Mouse (Mus musculus) kidney, postnatal 0 days (tissue): ENCODE data around the gene Tjp3. TPM values are rescaled to one million over a fixed set of nuclear protein-coding genes. Genes with fewer than 3 reads are reported as not detected.
A peak's percentile ranks its signal among the peaks of the same experiment; 100 is the strongest.

Source experiments
- ATAC-seq: fragments of 200-750 bp; cut with Nextera tagmentation; replicated peaks from 2 replicates; pipeline ENCODE4 v1.8.0; 2017; ENCODE audit warnings: low read depth, moderate number of reproducible peaks, moderate TSS enrichment, moderate library complexity; ENCODE audit not compliant: low FRiP score
- DNase-seq: peaks from one replicate; pipeline ENCODE4 v3.0.0-alpha.2; 2016; ENCODE audit warnings: low spot score
- H3K27ac ChIP-seq: fragments of 300-500 bp; sonication (generic); 2 replicates; pipeline ENCODE4 v1.5.1; 2014; ENCODE audit warnings: mild to moderate bottlenecking
- H3K27me3 ChIP-seq: fragments of 300-500 bp; sonication (generic); 2 replicates; pipeline ENCODE4 v1.6.1; 2014; ENCODE audit warnings: low read length, mixed read lengths; ENCODE audit not compliant: insufficient read depth
- H3K36me3 ChIP-seq: fragments of 300-500 bp; sonication (generic); 2 replicates; pipeline ENCODE4 v1.6.1; 2014; ENCODE audit warnings: low read length, mixed read lengths; ENCODE audit not compliant: insufficient read depth
- H3K4me1 ChIP-seq: fragments of 300-500 bp; sonication (generic); replicated peaks from 2 replicates; pipeline ENCODE4 v1.6.1; 2014; ENCODE audit warnings: antibody characterized with exemption, low read length, mixed read lengths; ENCODE audit not compliant: insufficient read depth
- H3K4me2 ChIP-seq: fragments of 300-500 bp; sonication (generic); 2 replicates; pipeline ENCODE4 v1.6.1; 2014; ENCODE audit warnings: mild to moderate bottlenecking, low read length, moderate library complexity, mixed read lengths
- H3K4me3 ChIP-seq: fragments of 300-500 bp; sonication (generic); replicated peaks from 2 replicates; pipeline ENCODE4 v1.5.1; 2014; ENCODE audit warnings: low read depth, low read length
- H3K9ac ChIP-seq: fragments of 300-500 bp; sonication (generic); 2 replicates; pipeline ENCODE4 v1.6.1; 2014; ENCODE audit warnings: low read depth, low read length
- H3K9me3 ChIP-seq: fragments of 300-500 bp; sonication (generic); replicated peaks from 2 replicates; pipeline ENCODE4 v1.6.1; 2016; ENCODE audit warnings: low read length, inconsistent platforms, mixed read lengths
- CTCF ChIP-seq: IDR thresholded peaks from 2 replicates; pipeline ENCODE4 v1.5.1; 2016; ENCODE audit warnings: antibody characterized with exemption, low read depth, mild to moderate bottlenecking, moderate library complexity
- WGBS: fragments of 180-500 bp; shearing (Covaris S2); extraction: QIAGEN DNeasy Blood & Tissue Kit; methylation state at CpG from one replicate; pipeline ENCODE4 v1.1.7; 2014; 5-methylcytosine and 5-hydroxymethylcytosine counted together
- polyA plus RNA-seq: library from polyadenylated mRNA; unstranded; fragments of >200 nt; fragmentation: Nextera tagmentation; extraction: Ambion mirVana; gene quantifications from 2 replicates; pipeline ENCODE4 v1.2.1, GENCODE M21; 2015

The Tjp3 gene
- polyA plus RNA-seq, 1 experiment from 2014 or later, result 19.0 TPM

DNA sequence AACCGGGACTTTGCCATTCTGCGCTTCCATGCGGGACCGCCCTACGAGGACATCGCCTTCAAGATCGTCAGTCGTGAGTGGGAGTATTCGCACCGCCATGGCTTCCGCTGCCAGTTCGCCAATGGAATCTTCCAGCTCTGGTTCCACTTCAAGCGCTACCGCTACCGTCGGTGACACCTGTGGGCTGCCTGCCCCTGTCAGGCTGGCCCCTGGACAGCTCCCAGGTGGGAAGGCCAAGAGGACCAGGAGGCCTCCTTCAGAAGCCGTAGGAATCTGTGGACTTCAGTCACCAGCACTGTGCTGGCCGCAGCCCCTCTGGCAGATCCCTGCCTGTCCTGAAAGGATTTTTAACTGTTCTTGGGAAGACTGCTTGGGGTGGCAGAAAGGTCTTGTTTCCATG, 34.4 kb upstream of the Tjp3 start:
- Histone ChIP-seq H3K9me3 (no peaks in the 10 kb centered on the region), H3K4me2 (no peak overlapping the region), H3K36me3 (peaks cover 45% of the 10 kb centered on the region), H3K27ac (0 out of 2 replicates have a peak overlapping the region, but pooled peaks have one; percentile 70), H3K4me3 (no peak overlapping the region), H3K9ac (no peak overlapping the region), H3K4me1 (peaks cover 15% of the 10 kb centered on the region), H3K27me3 (no peaks in the 10 kb centered on the region)
- 84% methylated on average over 18 of the region's 18 CpGs for WGBS
- no peak for ATAC-seq
- DNase-seq, result no peak
- TF ChIP-seq CTCF, result no peak

GRCm38 (mm10) chr10:81325176-81325575, 33.8 kb upstream of the Tjp3 start:
- WGBS, result 84% methylated on average over 21 of the region's 21 CpGs
- no peak overlapping the region for H3K9ac ChIP-seq
- H3K9me3 ChIP-seq, result no peaks in the 10 kb centered on the region
- DNase-seq (no peak), ATAC-seq (no peak)
- peaks cover 45% of the 10 kb centered on the region for H3K36me3 ChIP-seq
- no peak overlapping the region for H3K4me2 ChIP-seq
- peaks cover 14% of the 10 kb centered on the region for H3K4me1 ChIP-seq
- H3K4me3 ChIP-seq, result no peak overlapping the region
- no peak overlapping the region for H3K27ac ChIP-seq
- H3K27me3 ChIP-seq, result no peaks in the 10 kb centered on the region
- TF ChIP-seq CTCF, result no peak

GRCm38 (mm10) chr10:81323791-81324530, 32.6 kb upstream of the Tjp3 start:
- 92% methylated on average over 18 of the region's 18 CpGs for WGBS
- no peak overlapping the region for H3K27ac ChIP-seq

DNA sequence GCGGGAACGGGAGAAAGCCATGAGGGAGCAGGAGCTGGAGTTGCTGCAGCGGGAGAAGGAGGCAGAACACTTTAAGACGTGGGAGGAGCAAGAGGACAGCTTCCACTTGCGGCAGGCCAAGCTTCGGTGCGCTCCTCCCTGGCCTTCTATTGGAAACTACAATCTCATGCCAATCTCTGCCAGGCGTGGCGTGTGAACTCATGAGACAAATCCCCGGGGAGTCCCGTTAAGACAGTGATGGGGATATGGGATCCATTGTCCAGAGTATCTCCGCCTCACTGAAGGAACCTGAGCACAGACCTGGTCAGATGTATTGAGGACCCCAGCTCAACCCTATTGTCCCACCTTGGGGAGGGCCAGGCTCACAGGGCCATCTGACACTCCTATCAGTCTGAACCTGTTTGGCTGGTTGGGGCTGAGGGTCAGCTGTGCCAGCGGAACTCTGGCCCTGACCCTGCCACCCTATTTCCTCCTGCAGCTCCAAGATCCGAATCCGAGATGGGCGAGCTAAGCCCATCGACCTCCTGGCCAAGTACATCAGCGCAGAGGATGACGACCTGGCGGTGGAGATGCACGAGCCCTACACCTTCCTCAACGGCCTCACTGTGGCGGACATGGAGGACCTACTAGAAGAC, 31.9 kb upstream of the Tjp3 start:
- no peaks in the 10 kb centered on the region for H3K9me3 ChIP-seq
- no peak for ATAC-seq
- H3K9ac ChIP-seq, result no peak overlapping the region
- TF ChIP-seq CTCF, result no peak
- WGBS, result 91% methylated on average over 23 of the region's 23 CpGs
- no peaks in the 10 kb centered on the region for H3K27me3 ChIP-seq
- no peak overlapping the region for H3K27ac ChIP-seq
- H3K4me3 ChIP-seq, result no peak overlapping the region
- peaks cover 11% of the 10 kb centered on the region for H3K4me1 ChIP-seq
- DNase-seq, result no peak
- no peak overlapping the region for H3K4me2 ChIP-seq
- peaks cover 48% of the 10 kb centered on the region for H3K36me3 ChIP-seq

More at GRCm38 (mm10) chr10:81323791-81324530, 32.6 kb upstream of the Tjp3 start:
- Histone ChIP-seq H3K9me3 (no peaks in the 10 kb centered on the region), H3K36me3 (peaks cover 45% of the 10 kb centered on the region), H3K4me1 (peaks cover 12% of the 10 kb centered on the region), H3K27me3 (no peaks in the 10 kb centered on the region), H3K4me2 (no peak overlapping the region), H3K9ac (no peak overlapping the region), H3K4me3 (no peak overlapping the region)
- no peak for DNase-seq
- ATAC-seq, result no peak
- no peak for TF ChIP-seq CTCF

DNA sequence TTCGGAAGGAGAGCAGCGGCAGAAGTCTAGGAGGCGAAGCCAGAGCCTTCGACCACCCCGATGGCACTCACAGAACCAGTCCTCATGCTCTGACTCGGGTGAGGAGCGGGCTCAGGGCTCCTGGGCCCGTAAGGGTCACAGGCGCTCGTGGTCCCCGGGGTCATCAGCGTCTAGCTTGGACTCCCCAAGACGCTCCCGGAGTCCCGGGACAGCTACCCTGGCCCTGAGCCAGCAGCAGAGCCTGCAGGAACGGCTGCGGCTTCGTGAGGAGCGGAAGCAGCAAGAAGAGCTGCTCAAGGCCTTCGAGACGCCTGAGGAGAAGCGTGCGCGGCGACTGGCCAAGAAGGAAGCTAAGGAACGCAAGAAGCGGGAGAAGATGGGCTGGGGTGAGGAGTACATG, 31.1 kb upstream of the Tjp3 start:
- no peak for TF ChIP-seq CTCF
- Histone ChIP-seq H3K27ac (no peak overlapping the region), H3K4me3 (no peak overlapping the region), H3K9ac (no peak overlapping the region), H3K27me3 (no peaks in the 10 kb centered on the region), H3K4me1 (peaks cover 12% of the 10 kb centered on the region), H3K4me2 (peak overlapping the region; percentile 74; the same call in 1 of the 2 replicates), H3K36me3 (peaks cover 49% of the 10 kb centered on the region), H3K9me3 (no peaks in the 10 kb centered on the region)
- DNase-seq (no peak), ATAC-seq (no peak)
- 96% methylated on average over 27 of the region's 27 CpGs for WGBS

DNA sequence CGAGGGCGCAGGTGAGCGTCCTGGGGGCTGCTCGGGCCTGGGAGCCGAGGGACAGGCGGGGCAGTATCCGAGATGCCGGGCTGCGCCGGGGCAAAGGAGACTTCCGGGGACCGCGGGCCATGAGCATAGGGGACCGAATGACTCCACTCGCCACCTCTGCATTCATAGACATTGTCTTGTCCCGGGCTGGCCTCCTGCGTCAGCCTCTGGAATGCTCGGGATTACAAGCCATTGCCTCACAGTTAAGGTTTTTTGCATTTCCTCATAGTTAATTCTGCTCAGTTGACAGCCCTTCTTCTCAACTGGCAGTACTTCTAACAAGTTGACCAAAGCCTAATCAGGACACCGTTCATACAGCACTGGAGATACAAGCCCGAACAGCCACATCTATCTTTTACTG, 30.1 kb upstream of the Tjp3 start:
- DNase-seq, result no peak
- H3K4me2 ChIP-seq, result peak overlapping the region; percentile 74
- no peak for TF ChIP-seq CTCF
- H3K27me3 ChIP-seq, result no peaks in the 10 kb centered on the region
- H3K9me3 ChIP-seq, result no peaks in the 10 kb centered on the region
- peak overlapping the region; percentile 83 for H3K4me3 ChIP-seq
- peak overlapping the region; percentile 91 for H3K27ac ChIP-seq
- WGBS, result 3% methylated on average over 20 of the region's 20 CpGs
- peaks cover 20% of the 10 kb centered on the region for H3K4me1 ChIP-seq
- ATAC-seq, result no peak
- peaks cover 42% of the 10 kb centered on the region for H3K36me3 ChIP-seq
- H3K9ac ChIP-seq, result peak overlapping the region; percentile 80
